Mouse (Mus musculus): ENCODE measurements around the gene Tmem230.
"Not testable (repeated sequence)": the region's sequence is repeated elsewhere in the genome, so short reads cannot be mapped to it uniquely, and the experiment has no call there.

Gene Tmem230

GRCm38 (mm10) chr2:132272694-132273389 is 25.2 kb upstream of the Tmem230 start:
- DNase-seq (ENCODE audit: low read depth, low spot score), result no peak

GRCm38 (mm10) chr2:132270331-132270951 is 22.8 kb upstream of the Tmem230 start:
- no peak for DNase-seq (ENCODE audit: low read depth, low spot score)

GRCm38 (mm10) chr2:132269217-132269616 is 21.6 kb upstream of the Tmem230 start:
- no peak for DNase-seq (ENCODE audit: low read depth, low spot score)

GRCm38 (mm10) chr2:132266086-132266485 is 18.5 kb upstream of the Tmem230 start:
- DNase-seq (ENCODE audit: low read depth, low spot score), result no peak

- DNase-seq (ENCODE audit: low read depth, low spot score), result no peak
These were observed 17.6 kb upstream of the Tmem230 start for GRCm38 (mm10) chr2:132265196-132265595.

GRCm38 (mm10) chr2:132264266-132264710 is 16.7 kb upstream of the Tmem230 start:
- DNase-seq (ENCODE audit: low read depth, low spot score), result no peak

GRCm38 (mm10) chr2:132263421-132264265 is 16.0 kb upstream of the Tmem230 start:
- DNase-seq (ENCODE audit: low read depth, low spot score), result no peak

- peak; percentile 99 for DNase-seq (ENCODE audit: low read depth, low spot score)
These were observed 15.3 kb upstream of the Tmem230 start, which contains the start of gene Cds2 for GRCm38 (mm10) chr2:132262879-132263398. Cds2 (plus strand) TSS chr2:132263148.

GRCm38 (mm10) chr2:132262175-132262574 is 14.6 kb upstream of the Tmem230 start:
- no peak for DNase-seq (ENCODE audit: low read depth, low spot score)

- no peak for DNase-seq (ENCODE audit: low read depth, low spot score)
These were observed 13.0 kb upstream of the Tmem230 start for GRCm38 (mm10) chr2:132260601-132261000.

- DNase-seq (ENCODE audit: low read depth, low spot score), result no peak
These were observed 9.9 kb upstream of the Tmem230 start for GRCm38 (mm10) chr2:132257350-132258068.

GRCm38 (mm10) chr2:132253603-132254002 is 6.0 kb upstream of the Tmem230 start:
- no peak for DNase-seq (ENCODE audit: low read depth, low spot score)

GRCm38 (mm10) chr2:132252542-132253528 is 5.2 kb upstream of the Tmem230 start, which contains the start of gene Pcna:
Pcna (minus strand) TSS chr2:132253314.
- peak; percentile 91 for DNase-seq (ENCODE audit: low read depth, low spot score)

- no peak for DNase-seq (ENCODE audit: low read depth, low spot score)
These were observed 4.3 kb upstream of the Tmem230 start for GRCm38 (mm10) chr2:132251911-132252310.

- DNase-seq (ENCODE audit: low read depth, low spot score), result no peak
These were observed 4.2 kb downstream of the Tmem230 start for GRCm38 (mm10) chr2:132243370-132243769.

- DNase-seq (ENCODE audit: low read depth, low spot score), result peak; percentile 30
These were observed 7.2 kb downstream of the Tmem230 start for GRCm38 (mm10) chr2:132240457-132240856.

- not testable (repeated sequence) for DNase-seq (ENCODE audit: low read depth, low spot score)
These were observed 8.2 kb downstream of the Tmem230 start for GRCm38 (mm10) chr2:132239434-132239833.

GRCm38 (mm10) chr2:132235975-132236374 is 11.6 kb downstream of the Tmem230 start:
- no peak for DNase-seq (ENCODE audit: low read depth, low spot score)

GRCm38 (mm10) chr2:132235291-132235690 is 12.3 kb downstream of the Tmem230 start:
- no peak for DNase-seq (ENCODE audit: low read depth, low spot score)
